Mouse (Mus musculus): ENCODE measurements around the gene Tecta.

GRCm38 (mm10) chr9:42323238-42323637, 76.5 kb downstream of the Tecta start:
- TF ChIP-seq CTCF (IDR thresholded peaks at IDR 0.05; ENCODE audit: extremely low read depth, insufficient read depth, insufficient read length, insufficient replicate concordance) (no peak), POLR2A (IDR thresholded peaks at IDR 0.05; ENCODE audit: low read depth, low read length) (no peak)
